Mouse (Mus musculus) spleen, postnatal 4 days (tissue): Measurements from ENCODE around the gene Olfr1449.
"Not testable (repeated sequence)": the region's sequence is repeated elsewhere in the genome, so short reads cannot be mapped to it uniquely, and the experiment has no call there.

Experiments
- DNase-seq, 2 experiments: peaks; one replicate each; pipeline ENCODE4 v3.0.0; 2022; ENCODE audit warnings: low spot score in 2 of 2

Olfr1449 gene

GRCm38 (mm10) chr19:12930540-12930939 lies at the start of gene Olfr1449:
Olfr1449 (plus strand) TSS chr19:12930840.
- DNase-seq, result no peak

GRCm38 (mm10) chr19:12883555-12883954 lies 47.1 kb upstream of the Olfr1449 start, which contains the start of gene Olfr1445:
Olfr1445 (plus strand) TSS chr19:12883855.
- DNase-seq, result no peak

GRCm38 (mm10) chr19:12893424-12893823 lies 37.2 kb upstream of the Olfr1449 start, which contains the start of gene Olfr1446:
Olfr1446 (minus strand) TSS chr19:12893524.
- no peak for DNase-seq

- no peak for DNase-seq
Measured at GRCm38 (mm10) chr19:12903643-12904042, 27.0 kb upstream of the Olfr1449 start, which contains the start of gene Olfr1447. Olfr1447 (minus strand) TSS chr19:12903743.

- no peak for DNase-seq
Measured at GRCm38 (mm10) chr19:12924319-12924718, 6.3 kb upstream of the Olfr1449 start, which contains the start of gene Olfr1448. Olfr1448 (minus strand) TSS chr19:12924419.

- no peak for DNase-seq
Measured at GRCm38 (mm10) chr19:12949958-12950357, 19.3 kb downstream of the Olfr1449 start, which contains the start of gene Olfr1450. Olfr1450 (plus strand) TSS chr19:12950258.

GRCm38 (mm10) chr19:12970082-12970481 lies 39.4 kb downstream of the Olfr1449 start:
- not testable (repeated sequence) for DNase-seq
